Mouse (Mus musculus) midbrain, embryonic 13.5 days (tissue): ENCODE measurements at regions not wholly inside any gene's neighbourhood (a gene's known extent, or its start where the extent isn't known, plus 50 kb on each side); places are given as distances from the start of the nearest gene placed in this dataset.

ENCODE experiments used
- ATAC-seq: fragments of 200-750 bp; cut with Nextera tagmentation; 2 replicates; pipeline ENCODE4 v1.8.0; 2017; ENCODE audit warnings: mild to moderate bottlenecking, moderate TSS enrichment, moderate library complexity
- H3K27ac ChIP-seq: fragments of 300-500 bp; sonication (generic); 2 replicates; pipeline ENCODE4 v1.5.1; 2015; ENCODE audit warnings: inconsistent platforms, mild to moderate bottlenecking, moderate library complexity
- H3K27me3 ChIP-seq: fragments of 300-500 bp; sonication (generic); 2 replicates; pipeline ENCODE4 v1.6.1; 2015; ENCODE audit warnings: mild to moderate bottlenecking, inconsistent platforms
- H3K36me3 ChIP-seq: fragments of 300-500 bp; sonication (generic); 2 replicates; pipeline ENCODE4 v1.6.1; 2015; ENCODE audit warnings: mild to moderate bottlenecking, inconsistent platforms
- H3K4me1 ChIP-seq: fragments of 300-500 bp; sonication (generic); replicated peaks from 2 replicates; pipeline ENCODE4 v1.6.1; 2015; ENCODE audit warnings: inconsistent platforms
- H3K4me2 ChIP-seq: fragments of 300-500 bp; sonication (generic); replicated peaks from 2 replicates; pipeline ENCODE4 v1.6.1; 2015; ENCODE audit warnings: moderate library complexity, mild to moderate bottlenecking, inconsistent platforms
- H3K4me3 ChIP-seq: fragments of 300-500 bp; sonication (generic); replicated peaks from 2 replicates; pipeline ENCODE4 v1.5.1; 2015; ENCODE audit warnings: mild to moderate bottlenecking, inconsistent platforms
- H3K9ac ChIP-seq: fragments of 300-500 bp; sonication (generic); replicated peaks from 2 replicates; pipeline ENCODE4 v1.6.1; 2015; ENCODE audit warnings: mild to moderate bottlenecking, inconsistent platforms
- H3K9me3 ChIP-seq: fragments of 300-500 bp; sonication (generic); 2 replicates; pipeline ENCODE4 v1.6.1; 2016; ENCODE audit warnings: mild to moderate bottlenecking, inconsistent platforms
- WGBS: fragments of 180-500 bp; shearing (Covaris S2); methylation state at CpG from one replicate; pipeline ENCODE4 v1.1.7; 2015; 5-methylcytosine and 5-hydroxymethylcytosine counted together

GRCm38 (mm10) chr16:30884189-30884551, 197.1 kb downstream of the Xxylt1 start:
- H3K27ac ChIP-seq, result no peak overlapping the region; the same call in 1 of the 2 replicates

GRCm38 (mm10) chr16:30886982-30887381, 194.2 kb downstream of the Xxylt1 start:
- WGBS, result 57% methylated on average over 1 of the region's 1 CpGs
- peak; percentile 65 for ATAC-seq
- Histone ChIP-seq H3K27me3 (no peaks in the 10 kb centered on the region), H3K4me1 (peaks cover 32% of the 10 kb centered on the region), H3K9me3 (no peaks in the 10 kb centered on the region; the same call in 1 of the 2 replicates), H3K36me3 (no peaks in the 10 kb centered on the region), H3K9ac (no peak overlapping the region), H3K27ac (peak overlapping the region; percentile 25; the same call in 1 of the 2 replicates), H3K4me3 (no peak overlapping the region), H3K4me2 (no peak overlapping the region)

More at GRCm38 (mm10) chr16:30884189-30884551, 197.1 kb downstream of the Xxylt1 start:
- Histone ChIP-seq H3K4me1 (peaks cover 32% of the 10 kb centered on the region), H3K4me3 (no peak overlapping the region), H3K36me3 (no peaks in the 10 kb centered on the region), H3K9ac (no peak overlapping the region), H3K9me3 (no peaks in the 10 kb centered on the region), H3K4me2 (no peak overlapping the region), H3K27me3 (no peaks in the 10 kb centered on the region)
- no peak for ATAC-seq
- WGBS, result 62% methylated on average over 6 of the region's 6 CpGs

GRCm38 (mm10) chr16:30887536-30887935, 193.7 kb downstream of the Xxylt1 start:
- Histone ChIP-seq H3K4me2 (no peak overlapping the region), H3K9me3 (no peaks in the 10 kb centered on the region; the same call in 1 of the 2 replicates), H3K4me1 (peaks cover 32% of the 10 kb centered on the region), H3K27ac (peak overlapping the region; percentile 31), H3K36me3 (no peaks in the 10 kb centered on the region), H3K4me3 (no peak overlapping the region), H3K9ac (no peak overlapping the region), H3K27me3 (no peaks in the 10 kb centered on the region)
- 92% methylated on average over 1 of the region's 1 CpGs for WGBS
- no peak for ATAC-seq

GRCm38 (mm10) chr16:30888556-30889323, 192.5 kb downstream of the Xxylt1 start:
- Histone ChIP-seq H3K9ac (no peak overlapping the region), H3K36me3 (no peaks in the 10 kb centered on the region), H3K9me3 (no peaks in the 10 kb centered on the region; the same call in 1 of the 2 replicates), H3K27me3 (no peaks in the 10 kb centered on the region), H3K4me1 (peaks cover 22% of the 10 kb centered on the region), H3K27ac (no peak overlapping the region), H3K4me3 (no peak overlapping the region), H3K4me2 (no peak overlapping the region)
- ATAC-seq, result no peak
- WGBS, result 82% methylated on average over 3 of the region's 3 CpGs

GRCm38 (mm10) chr16:30892606-30893005, 188.6 kb downstream of the Xxylt1 start:
- Histone ChIP-seq H3K4me2 (no peak overlapping the region), H3K4me1 (0 out of 2 replicates have a peak, but pooled peaks cover under 1% of the 10 kb centered on the region), H3K4me3 (no peak overlapping the region), H3K9me3 (no peaks in the 10 kb centered on the region; the same call in 1 of the 2 replicates), H3K36me3 (no peaks in the 10 kb centered on the region), H3K27ac (no peak overlapping the region), H3K9ac (no peak overlapping the region), H3K27me3 (no peaks in the 10 kb centered on the region)
- ATAC-seq, result no peak
- WGBS, result 97% methylated on average over 6 of the region's 6 CpGs

GRCm38 (mm10) chr16:30894086-30894485, 187.1 kb downstream of the Xxylt1 start:
- Histone ChIP-seq H3K36me3 (no peaks in the 10 kb centered on the region), H3K9ac (no peak overlapping the region), H3K27me3 (no peaks in the 10 kb centered on the region), H3K4me1 (no peaks in the 10 kb centered on the region), H3K27ac (no peak overlapping the region), H3K9me3 (no peaks in the 10 kb centered on the region; the same call in 1 of the 2 replicates), H3K4me2 (no peak overlapping the region), H3K4me3 (no peak overlapping the region)
- ATAC-seq, result no peak

GRCm38 (mm10) chr16:30895021-30895420, 186.2 kb downstream of the Xxylt1 start:
- ATAC-seq, result no peak
- H3K9me3 ChIP-seq, result no peaks in the 10 kb centered on the region; the same call in 1 of the 2 replicates
- no peak overlapping the region for H3K9ac ChIP-seq
- no peaks in the 10 kb centered on the region for H3K4me1 ChIP-seq
- H3K27me3 ChIP-seq, result no peaks in the 10 kb centered on the region
- no peak overlapping the region for H3K27ac ChIP-seq
- no peaks in the 10 kb centered on the region for H3K36me3 ChIP-seq
- no peak overlapping the region for H3K4me2 ChIP-seq
- 90% methylated on average over 4 of the region's 4 CpGs for WGBS
- no peak overlapping the region for H3K4me3 ChIP-seq

- no peak overlapping the region for H3K4me2 ChIP-seq
- no peak for ATAC-seq
Measured at GRCm38 (mm10) chr16:30897371-30897770, 183.9 kb downstream of the Xxylt1 start.

GRCm38 (mm10) chr16:30900121-30900520, 181.1 kb downstream of the Xxylt1 start:
- Histone ChIP-seq H3K36me3 (no peaks in the 10 kb centered on the region), H3K4me3 (no peak overlapping the region), H3K4me2 (no peak overlapping the region), H3K9ac (no peak overlapping the region), H3K4me1 (no peaks in the 10 kb centered on the region), H3K9me3 (peaks cover 18% of the 10 kb centered on the region), H3K27ac (no peak overlapping the region), H3K27me3 (no peaks in the 10 kb centered on the region)
- ATAC-seq, result no peak
- 85% methylated on average over 2 of the region's 2 CpGs for WGBS

More at GRCm38 (mm10) chr16:30897371-30897770, 183.9 kb downstream of the Xxylt1 start:
- Histone ChIP-seq H3K27me3 (no peaks in the 10 kb centered on the region), H3K4me1 (no peaks in the 10 kb centered on the region), H3K4me3 (no peak overlapping the region), H3K36me3 (no peaks in the 10 kb centered on the region), H3K27ac (no peak overlapping the region), H3K9ac (no peak overlapping the region), H3K9me3 (no peaks in the 10 kb centered on the region)
- 88% methylated on average over 3 of the region's 3 CpGs for WGBS

GRCm38 (mm10) chr16:30901309-30901708, 179.9 kb downstream of the Xxylt1 start:
- Histone ChIP-seq H3K4me3 (no peak overlapping the region), H3K27ac (no peak overlapping the region), H3K4me1 (no peaks in the 10 kb centered on the region), H3K9me3 (peaks cover 18% of the 10 kb centered on the region), H3K9ac (no peak overlapping the region), H3K27me3 (no peaks in the 10 kb centered on the region), H3K36me3 (no peaks in the 10 kb centered on the region), H3K4me2 (no peak overlapping the region)
- ATAC-seq, result no peak
